Mouse (Mus musculus): ENCODE measurements around the gene Arrb2.

DNA sequence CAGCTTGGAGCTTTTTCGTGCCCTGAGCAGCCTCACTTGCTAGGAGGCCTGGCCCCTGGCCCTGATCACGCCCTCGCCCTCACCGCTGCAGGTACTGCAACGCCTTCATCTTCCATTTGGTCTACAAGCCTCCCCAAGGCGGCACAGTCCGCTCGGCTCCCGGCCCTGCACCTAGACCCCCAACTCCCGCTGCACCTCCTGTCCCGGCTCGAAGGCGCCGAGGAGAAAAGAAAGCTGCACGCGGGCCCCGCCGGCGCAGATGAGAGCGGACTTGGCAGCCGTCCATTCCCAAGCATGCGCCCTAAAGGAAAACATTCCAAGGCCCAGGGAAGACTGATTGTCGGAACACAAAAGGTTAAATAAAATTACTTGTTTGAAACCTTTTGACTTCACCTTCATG lies 33.4 kb downstream of the Arrb2 start:
- TF ChIP-seq POLR2A (IDR thresholded peaks at IDR 0.05; ENCODE audit: borderline replicate concordance, low read depth, low read length) (no peak), CTCF (IDR thresholded peaks at IDR 0.05; ENCODE audit: low read depth, low read length) (no peak)
